Mouse (Mus musculus): ENCODE measurements around the gene Epb41l4b.

Gene Epb41l4b

DNA sequence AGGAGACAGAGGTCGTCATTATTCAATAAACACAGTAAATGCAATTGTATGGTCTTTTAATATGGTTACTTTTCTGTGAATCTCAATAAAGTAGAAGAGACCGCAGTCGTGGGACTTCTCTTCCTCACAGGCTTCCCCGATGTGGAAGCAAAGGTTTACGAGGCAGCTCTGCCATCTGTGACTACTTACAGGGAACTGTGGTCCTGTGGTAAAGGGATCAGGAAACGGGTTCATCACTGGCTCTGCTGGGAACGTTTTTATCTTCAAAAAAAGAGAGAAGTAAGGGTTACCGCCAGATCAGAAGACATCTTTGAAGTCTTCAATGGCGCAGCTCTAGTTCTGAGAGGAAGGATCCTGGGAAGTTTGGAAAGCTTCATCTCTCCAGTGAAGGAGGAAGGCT, 135.5 kb downstream of the Epb41l4b start:
- no peak for DNase-seq

DNA sequence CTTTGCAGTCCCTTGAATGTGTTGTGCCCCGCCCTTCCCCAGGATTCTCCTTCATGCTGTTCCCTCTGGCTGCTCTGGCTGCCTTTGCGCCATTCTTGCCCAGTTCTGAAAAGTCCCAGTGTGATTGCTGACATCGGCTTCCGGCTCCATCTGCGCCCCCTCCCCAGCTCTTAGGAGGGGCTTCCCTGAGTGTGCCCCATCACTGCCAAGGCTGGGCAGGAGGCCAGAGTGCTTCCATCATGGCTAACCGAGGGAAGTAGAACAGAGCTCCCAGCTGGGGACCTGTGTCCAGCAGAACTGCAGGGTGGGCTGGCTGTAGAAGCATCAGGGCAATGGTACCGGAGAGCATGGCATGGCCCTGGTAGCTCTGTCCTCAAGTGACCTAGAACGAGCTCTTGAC, 138.2 kb downstream of the Epb41l4b start:
- DNase-seq = no peak

DNA sequence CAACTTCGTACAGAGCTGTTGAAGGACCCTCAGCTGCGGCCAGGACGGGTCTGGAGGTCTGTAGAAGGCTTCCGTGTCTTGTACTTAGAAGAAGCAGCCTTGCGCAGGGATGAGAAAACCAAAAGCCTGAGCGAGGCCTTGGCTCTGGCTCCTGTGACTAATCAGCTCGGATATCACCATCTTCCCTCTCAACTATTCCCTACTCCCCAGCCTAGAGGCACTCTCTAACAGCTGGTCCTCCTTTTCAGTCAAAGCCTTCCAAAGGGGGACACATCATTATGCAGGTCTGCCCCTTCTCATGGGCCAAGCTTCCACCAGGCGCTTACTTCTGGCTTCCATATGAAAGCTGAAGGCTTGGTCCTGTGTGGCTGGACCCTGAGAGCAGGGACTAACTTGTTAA, 139.4 kb downstream of the Epb41l4b start:
- DNase-seq = no peak

DNA sequence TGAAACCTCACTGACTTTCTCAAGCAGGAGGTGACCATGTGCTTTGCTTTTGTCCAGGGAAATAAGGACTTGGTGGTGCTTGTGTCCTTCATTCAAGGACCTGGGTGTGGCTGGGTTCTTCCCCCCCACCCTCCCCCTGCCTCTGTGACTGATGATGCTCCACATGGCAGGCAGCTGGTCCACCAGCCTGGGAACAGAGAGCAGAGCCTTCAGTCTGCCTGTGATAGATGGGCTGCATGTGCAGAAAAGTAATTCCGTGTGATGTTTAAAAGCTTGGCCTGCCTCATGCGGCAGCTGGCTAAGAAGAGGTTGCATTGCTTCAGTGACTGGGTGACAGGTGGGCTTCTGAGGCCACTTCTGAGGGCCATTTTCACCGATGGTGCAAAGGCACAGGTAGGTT, 140.5 kb downstream of the Epb41l4b start:
- DNase-seq = no peak

DNA sequence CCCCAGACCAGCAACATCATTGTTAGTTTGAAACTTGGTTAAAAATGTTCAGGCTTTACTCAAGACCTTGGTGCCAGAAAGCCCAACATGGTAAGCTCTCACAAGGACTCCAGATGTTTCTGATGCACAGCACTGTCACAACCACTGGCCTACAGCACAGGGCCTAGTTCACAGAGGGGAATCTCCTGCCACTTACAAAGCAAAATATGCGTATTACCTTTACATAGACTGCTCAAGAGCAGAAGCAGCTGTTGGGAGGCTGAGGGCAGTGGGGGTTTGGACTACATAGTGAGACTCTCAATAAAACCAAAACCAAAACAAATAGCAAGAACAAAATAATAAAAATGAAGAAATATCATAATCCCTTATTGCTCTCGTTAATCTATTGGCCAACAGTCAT, 141.8 kb downstream of the Epb41l4b start:
- DNase-seq = no peak

DNA sequence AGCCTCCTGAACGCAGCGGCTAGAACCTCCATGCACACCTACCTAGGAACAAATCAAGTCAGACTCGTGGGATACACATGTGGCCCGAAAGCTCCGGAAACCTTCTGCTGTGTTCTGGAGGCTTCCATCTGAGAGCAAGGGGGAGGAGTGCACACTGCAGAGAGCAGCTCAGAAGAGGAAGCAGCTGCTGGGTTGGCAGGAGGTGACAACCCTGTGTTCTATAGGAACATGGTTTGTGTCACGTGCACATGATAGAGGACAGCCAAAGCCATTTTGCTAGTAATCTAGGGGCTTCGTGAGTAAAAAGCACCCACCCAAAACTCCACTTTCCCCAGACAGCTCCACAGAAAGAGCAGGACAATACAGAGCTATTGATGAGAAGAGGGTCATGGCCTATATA, 149.9 kb downstream of the Epb41l4b start:
- no peak for DNase-seq

DNA sequence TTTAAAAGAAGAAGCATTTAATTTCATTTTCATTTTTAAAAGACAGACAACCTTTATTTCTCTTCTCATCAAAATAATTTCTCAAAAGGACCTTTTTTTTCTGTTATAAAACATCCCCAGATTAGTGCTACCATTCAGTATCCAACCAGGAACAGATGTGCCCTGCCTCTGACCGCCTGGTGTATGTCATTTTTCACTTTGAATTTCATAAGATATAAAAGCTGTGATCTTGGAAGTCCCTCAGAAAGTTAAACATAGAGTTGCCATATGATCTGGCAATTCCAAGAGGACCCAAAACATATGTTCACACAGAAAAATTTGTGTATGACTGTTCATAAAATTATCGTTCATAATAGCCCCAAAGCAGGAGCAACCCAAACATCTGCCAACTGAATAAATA, 151.3 kb downstream of the Epb41l4b start:
- DNase-seq = no peak

DNA sequence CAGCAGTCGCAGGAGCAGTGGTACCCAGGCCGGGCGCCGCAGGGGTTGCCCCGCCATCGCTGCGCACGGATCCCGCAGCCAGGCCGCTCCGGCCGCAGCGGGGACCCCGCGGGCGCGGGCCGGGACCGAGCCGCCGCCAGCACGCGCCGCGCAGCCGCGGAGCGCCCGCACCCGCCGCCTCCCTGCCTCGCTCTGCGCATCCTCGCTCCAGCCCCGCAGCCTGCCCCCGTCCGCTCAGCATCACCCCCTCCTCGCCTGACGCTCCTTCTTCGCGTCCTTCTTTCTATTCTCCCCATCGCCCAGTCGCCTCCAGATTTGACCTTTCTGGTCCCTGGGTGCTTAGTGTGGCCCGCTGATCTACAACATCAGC, 153.0 kb downstream of the Epb41l4b start, which contains the start of gene Frrs1l:
TSS of gene Frrs1l (minus strand) at position 177 of the 370 bp plus-strand sequence.
- no peak for DNase-seq

DNA sequence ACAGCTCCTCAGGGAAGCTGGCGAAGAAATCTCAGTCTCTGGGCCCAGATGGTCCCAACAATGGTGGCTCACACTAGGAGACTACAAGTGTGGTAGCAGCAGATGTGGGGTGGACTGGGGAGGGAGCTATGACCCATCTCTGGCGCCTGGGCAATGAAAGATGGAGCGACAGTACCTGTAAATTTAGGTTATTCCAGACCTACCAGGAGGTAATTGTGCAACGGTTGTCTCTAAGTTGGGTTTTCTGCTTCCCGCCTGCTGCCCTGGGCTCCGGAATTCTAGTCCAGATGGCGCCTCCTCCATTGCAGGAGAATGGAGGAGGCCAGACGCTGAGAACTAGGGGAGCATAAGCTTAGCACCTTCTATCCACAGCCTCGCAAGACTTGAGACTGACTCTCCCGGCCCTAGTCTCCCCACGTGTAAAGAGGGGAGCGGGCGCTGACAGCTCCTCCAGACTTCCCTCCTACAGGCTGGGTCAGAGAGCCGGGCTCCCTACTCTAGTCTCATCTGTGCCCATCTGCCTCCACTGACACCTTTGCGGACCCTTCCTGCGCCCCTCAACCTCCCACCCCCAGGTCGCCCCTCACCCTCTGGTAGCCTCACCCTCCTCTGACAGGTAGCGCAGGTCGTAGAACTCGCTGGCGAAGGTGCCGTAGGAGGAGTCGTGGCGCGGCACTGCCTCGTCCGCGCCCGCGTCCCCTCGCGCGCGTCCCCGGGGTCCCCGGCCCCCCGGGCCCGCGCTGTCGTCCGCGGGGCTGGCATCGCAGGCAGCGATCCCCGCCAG, 153.6 kb downstream of the Epb41l4b start:
- no peak for DNase-seq

DNA sequence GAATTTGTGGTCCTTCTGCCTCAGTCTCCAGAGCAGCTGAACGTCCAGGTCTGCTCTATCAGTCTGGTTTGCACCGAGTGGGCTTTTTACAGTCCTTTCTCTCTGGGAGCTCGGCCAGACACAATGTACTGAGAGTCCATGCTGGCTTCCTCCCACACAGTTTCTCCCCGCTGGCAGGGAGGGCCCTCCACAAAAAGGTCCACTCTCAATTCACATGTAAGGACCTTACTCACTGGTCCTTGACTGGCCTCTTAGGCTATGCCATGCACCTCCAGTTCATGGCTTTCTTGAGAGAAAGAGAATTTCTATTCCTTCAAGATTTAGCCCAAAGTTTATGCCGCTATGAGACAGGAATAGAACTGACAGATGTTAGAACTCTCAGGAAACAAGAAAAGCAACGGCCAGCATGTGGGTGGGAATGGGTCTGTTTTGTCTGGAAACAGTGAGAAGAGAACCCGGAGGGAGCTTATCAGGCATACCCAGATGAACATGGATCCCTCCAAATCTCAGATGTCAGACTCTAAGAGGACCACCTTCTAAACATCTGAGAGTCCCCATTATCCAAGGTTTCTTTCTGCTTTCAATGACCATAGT, 177.6 kb downstream of the Epb41l4b start:
- no peak for DNase-seq

DNA sequence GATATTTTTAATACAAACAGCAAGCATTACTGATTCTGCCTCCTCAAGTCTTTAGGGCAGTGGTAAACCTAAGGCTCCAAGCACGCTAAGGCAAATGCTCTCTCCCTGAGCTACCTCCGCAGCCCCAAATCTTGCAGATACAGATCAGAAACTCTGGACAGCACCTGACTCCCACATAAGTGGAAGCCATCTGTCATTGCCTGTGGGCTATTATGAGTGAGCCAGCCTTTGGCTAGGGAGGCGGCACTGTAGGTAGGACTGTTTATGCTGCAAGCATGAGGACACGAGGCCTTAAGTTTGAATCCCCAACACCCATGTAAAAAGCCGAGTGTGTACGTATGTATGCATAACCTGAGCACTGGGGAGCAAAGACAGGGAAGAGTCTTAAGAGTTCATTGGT, 179.6 kb downstream of the Epb41l4b start:
- DNase-seq = no peak

DNA sequence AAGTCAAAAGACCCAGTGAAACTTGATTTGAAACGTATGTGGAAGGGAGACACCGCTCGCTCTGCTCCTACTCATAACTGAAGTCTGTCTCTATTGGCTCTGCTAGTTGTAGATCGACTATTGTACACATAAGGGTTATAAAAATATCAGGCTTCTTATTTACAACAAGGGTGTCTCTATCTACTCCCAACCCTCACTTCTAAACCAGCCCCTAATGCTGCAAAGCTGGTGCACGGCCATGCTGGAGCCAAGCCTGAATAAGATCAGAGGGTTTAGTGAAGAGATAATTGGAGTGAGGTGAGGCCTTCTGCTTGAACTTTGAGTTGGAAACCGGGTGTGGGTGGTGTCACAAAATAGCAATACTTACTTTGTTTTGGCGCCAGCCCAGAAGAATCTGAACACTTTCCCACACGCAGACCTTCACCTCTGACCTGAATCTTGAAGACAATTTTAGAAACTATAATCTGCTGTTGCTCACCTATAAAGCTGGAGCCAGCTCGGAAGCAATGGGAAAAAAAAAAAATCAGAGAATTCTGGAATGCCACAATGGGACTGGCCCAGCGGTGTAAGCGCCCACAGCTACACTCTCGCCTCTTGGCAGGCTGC, 181.8 kb downstream of the Epb41l4b start:
- DNase-seq = no peak

DNA sequence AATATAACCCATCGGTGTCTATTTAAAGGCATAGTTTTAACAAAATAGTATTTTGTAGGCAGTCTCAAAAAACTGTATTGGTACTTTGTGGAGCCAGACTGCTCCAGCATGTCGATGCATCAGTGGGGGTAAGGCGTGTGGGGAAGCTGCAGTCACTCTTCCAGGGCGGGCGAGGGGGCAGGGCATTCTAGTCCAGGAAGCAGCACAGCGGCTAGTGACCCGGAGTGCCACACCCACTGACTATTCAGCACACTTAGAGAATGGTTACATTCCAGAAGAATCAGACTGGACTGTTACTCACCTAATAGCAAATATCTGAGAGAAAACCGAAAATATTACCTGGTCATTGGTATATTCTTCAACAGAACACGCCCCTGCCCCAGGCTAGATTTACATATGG, 185.7 kb downstream of the Epb41l4b start:
- no peak for DNase-seq

DNA sequence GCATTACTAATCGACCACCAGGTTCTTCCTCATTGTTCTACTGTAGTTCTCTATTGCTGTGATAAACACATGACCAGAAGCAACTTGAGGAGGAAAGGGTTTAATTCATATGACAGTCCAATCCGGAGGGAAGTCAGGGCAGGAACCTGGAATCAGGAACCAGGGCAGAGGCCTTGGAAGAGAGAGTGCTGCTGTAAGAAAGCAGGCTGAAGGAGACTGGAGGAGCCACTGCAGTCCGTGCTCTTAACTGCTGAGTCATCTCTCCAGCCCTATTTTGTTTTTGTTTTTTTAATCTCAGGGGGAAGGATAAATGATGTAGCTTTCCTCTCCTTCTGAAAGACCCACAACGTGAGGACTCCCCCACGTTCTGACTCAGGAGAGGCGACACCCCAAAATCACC, 190.0 kb downstream of the Epb41l4b start:
- no peak for DNase-seq

DNA sequence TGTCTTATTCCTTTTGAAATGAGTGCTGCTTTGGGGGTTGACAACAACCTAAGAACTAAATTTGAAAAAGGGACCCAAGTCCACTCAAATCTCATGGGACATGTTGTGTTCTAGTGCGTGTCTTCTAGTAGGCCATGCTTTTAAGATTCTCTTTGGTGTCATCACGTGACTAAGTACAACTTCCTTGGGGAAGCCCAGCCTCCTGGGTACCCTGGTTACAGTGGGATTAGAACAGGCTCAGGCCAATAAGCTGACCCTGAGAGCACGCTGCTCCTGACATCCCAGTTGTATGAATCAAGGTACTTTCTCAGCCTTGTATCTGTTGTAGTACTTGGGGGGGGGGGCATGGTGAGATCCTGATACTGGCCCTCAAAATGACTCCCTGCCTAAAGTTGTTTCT, 191.5 kb downstream of the Epb41l4b start:
- DNase-seq = no peak

DNA sequence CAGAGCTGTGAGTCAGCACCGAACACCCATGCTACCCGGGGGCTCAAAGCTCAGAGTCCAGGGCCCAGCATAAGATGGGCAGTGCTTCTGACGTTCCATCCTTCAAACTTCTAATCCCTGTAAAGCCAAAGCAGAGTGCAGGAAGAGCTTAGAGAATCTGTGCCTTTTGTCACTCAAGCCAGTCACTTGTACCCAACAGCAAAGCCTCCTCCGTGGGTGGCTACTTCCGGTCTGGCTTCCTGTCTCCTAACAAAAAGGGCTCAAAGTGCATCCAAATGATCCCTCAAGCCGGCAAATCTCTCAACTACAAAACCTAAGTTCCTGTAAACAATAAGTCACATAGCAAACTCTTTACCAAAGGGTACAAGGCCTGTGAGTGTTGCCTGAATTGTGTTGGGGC, 193.7 kb downstream of the Epb41l4b start:
- no peak for DNase-seq

DNA sequence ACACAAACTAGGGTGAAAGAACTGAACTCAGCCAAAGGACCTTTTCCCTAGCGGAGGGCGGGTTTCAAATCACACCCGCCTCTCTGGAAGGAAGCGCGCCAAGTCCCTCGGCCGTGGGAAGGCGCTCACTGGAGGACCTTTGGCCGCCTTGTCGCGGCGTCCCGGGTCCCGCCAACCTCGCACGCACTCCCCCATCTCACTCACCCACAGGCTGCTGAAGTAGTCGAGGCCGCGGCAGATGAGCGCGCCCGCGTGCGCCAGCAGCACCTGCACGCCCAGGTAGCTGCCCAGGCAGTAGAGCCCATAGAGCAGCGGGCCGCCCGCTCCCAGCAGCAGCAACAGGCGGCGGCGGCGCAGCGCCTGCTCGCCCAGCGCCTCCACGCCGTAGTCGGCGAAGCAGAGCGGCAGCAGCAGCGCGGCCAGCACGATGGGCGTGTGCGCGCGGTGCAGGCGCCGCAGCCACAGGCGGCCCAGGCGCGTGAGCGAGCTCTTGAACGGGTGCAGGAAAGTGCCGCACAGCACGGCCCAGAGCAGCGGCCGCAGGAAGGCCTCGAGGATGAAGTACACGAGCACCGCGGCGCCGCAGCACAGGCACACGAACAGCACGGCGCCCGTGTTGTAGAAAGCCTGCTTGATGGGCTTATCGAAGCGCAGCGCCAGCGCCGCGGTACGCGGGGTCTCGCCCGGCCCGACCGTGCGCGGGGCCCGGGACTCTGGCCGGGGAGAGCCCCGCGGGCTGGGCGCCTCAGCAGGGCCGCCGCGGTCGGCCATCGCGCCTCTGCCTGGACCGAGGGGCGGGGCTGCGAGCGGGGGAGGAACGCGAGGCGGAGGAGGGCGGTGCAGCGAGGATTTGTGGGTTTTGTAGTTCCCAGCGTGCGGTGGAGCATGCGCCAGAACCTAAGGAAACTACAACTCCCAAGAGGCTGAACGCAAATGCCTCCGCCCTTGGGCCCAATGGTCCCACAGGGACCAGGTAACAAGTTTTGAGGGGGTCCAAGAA, 196.3 kb downstream of the Epb41l4b start, which contains the start of gene Tmem245:
TSS of gene Tmem245 (minus strand) at position 797 of the 1,000 bp plus-strand sequence.
- peak; percentile 86 to 92 for DNase-seq

DNA sequence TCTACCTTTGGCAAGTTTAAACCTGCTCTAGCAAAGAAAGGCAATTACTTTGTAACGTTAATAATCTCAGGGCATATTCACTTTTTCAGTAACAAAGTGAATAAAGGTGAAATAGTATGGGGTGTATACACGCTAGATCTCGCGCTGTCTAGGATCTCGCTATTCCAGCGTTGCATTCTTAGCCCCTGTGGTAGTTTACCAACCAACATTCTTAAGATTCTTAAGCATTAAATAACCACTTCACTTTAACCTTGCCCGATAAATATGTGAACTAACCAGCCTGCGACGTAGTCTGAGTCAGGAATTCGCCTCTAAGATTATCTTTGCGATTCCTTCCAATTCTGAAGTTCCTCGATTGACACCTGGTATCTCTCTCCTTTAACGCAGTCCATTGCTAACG, 197.1 kb downstream of the Epb41l4b start:
- no peak for DNase-seq

DNA sequence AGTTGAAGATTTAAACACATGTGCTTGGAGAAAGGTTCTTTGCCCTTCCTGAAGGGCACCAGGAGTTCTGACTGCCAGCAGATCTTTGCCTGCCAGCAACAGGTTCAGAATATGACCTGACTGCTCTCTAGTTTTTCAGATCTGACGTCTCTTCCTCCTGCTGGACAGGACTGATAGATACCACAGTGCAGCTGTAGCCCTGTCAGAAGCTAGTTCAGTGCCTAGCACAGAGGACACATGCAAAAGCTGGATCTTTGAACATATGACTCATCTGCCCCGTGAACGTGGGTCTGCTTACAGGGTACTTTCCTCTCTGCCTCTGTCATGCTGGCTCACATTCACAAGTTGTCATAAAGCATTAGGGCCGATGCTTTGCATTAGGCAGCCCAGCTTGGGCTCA, 199.0 kb downstream of the Epb41l4b start:
- no peak for DNase-seq

DNA sequence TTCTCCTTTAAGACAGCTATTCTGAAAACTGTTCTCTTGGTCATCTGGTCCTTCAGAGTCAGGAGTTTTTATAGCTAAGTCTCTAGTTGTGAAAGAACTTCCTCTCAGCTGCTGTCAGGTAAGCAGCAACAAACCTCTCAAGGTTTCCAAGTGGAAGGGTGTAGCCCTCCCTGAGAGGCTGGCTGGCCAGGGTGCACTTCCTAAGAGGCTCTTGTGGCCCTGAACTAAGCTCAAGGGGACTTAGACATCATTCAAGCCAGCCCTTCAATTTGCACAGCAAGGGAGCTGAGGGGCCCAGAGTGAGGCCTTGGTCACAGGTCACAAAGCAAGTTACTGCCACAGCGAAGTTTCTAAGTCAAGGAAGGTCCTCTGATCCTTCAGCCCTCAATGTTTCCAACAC, 200.0 kb downstream of the Epb41l4b start:
- DNase-seq = no peak

DNA sequence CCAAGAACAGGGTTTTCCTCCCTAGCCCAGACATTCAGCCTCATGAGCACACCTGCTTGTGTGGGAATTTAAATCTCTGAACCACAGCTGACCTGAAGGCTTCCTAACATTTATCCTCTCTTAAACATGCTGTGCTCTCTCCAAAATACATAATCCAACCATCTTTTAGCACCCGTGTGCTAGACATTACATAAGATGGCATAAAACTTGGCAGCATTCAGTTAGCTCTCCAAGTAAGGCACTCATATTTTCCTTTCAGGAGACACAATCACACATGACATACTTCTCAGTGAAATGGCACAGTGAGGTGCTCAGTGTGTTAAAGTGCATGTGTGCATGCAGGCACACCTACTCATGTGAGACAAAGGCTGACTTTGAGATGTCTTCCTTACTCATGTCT, 200.7 kb downstream of the Epb41l4b start:
- no peak for DNase-seq
